In the genomic region with DNA sequence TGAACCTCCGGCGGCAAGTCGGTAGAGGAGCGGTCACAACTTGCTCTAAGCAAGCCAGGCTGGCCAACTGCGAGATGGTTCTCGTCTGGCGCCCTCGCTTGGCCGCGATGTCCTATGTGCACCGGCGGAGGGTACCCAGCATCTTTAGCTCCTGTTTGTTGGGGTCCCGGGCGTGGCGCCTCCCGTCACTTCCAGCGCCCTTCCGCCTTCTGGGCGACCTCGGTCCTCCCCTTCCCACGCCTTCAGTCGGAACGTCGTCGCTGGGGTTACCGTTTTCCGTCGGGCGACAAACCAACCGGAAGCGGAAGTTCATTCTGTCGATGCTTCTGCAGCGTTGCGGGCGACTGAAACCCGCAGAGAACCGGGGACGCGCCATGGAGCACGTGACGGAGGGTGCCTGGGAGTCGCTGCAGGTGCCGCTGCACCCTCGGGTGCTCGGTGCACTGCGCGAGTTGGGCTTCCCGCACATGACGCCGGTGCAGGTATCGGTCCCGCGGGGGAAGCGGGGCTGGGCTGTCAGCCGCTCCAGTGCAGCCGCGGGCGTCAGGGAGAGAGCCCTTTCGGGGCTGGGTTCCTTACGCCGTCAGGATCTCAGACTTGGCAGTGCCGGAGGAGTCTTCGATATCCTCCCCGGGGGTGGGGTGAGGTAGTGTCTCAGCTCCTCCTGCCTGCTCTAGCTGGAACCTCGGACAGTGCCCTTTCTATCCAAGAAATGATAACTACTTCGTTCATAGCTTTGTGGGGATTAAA, we compare ENCODE assay signal across 8 mouse cellular contexts. TPM values are rescaled to one million over a fixed set of nuclear protein-coding genes. Genes with fewer than 3 reads are reported as not detected.
A peak's percentile ranks its signal among the peaks of the same experiment; 100 is the strongest.
DNase-seq lines count a peak whose midpoint lies in the region; ATAC-seq lines count a peak whose summit lies in the region.

A gene (plus strand): TSS at position 307 of the 750 bp plus-strand sequence.

- H3K9ac ChIP-seq in embryonic facial prominence, embryonic 14.5 days (ENCODE audit: low read depth, low read length): peak within 1 kb of the TSS; percentile 75

- DNase-seq in 416B (ENCODE audit: low read depth) (peak; percentile 95), liver (peak; percentile 88)
- peak; percentile 82 for DNase-seq in adrenal gland, postnatal 4 days (ENCODE audit: low spot score in 2 of 2)
- DNase-seq in embryonic facial prominence, embryonic 14.5 days (ENCODE audit: low spot score): peak; percentile 95
- DNase-seq in heart, adult 8-10 months (ENCODE audit: low spot score): peak; percentile 92
- peak; percentile 89 for DNase-seq in kidney, adult 9 months
- peak; percentile 91 to 95 for DNase-seq in spleen, postnatal 4 days (ENCODE audit: low spot score in 2 of 2)

- ATAC-seq in embryonic facial prominence, embryonic 14.5 days (ENCODE audit: low read depth): peak; percentile 91
- ATAC-seq in monocyte, adult 5-6 weeks (replicated peaks; ENCODE audit: insufficient number of reproducible peaks, low FRiP score, low TSS enrichment, poor library complexity, severe bottlenecking): peak; percentile 96

- H3K36me3 ChIP-seq in embryonic facial prominence, embryonic 14.5 days (ENCODE audit: control insufficient read depth, insufficient read depth, low read length): peaks cover 41% of the 10 kb centered on the region

- H3K9me3 ChIP-seq in embryonic facial prominence, embryonic 14.5 days (ENCODE audit: control insufficient read depth, low read length): no peaks in the 10 kb centered on the region

- peak within 1 kb of the TSS; percentile 85 for H3K4me2 ChIP-seq in embryonic facial prominence, embryonic 14.5 days (ENCODE audit: low read depth, low read length)

- 1% methylated on average over 61 of the region's 66 CpGs for WGBS in embryonic facial prominence, embryonic 14.5 days

- H3K27me3 ChIP-seq in embryonic facial prominence, embryonic 14.5 days (replicated peaks; ENCODE audit: control insufficient read depth, insufficient read depth, low read length): no peaks in the 10 kb centered on the region

- H3K4me3 ChIP-seq in embryonic facial prominence, embryonic 14.5 days (ENCODE audit: low read depth, low read length): peak within 1 kb of the TSS; percentile 75

- H3K27ac ChIP-seq in embryonic facial prominence, embryonic 14.5 days (replicated peaks; ENCODE audit: low read depth, low read length): peak within 1 kb of the TSS; percentile 83

- peaks cover 8% of the 10 kb centered on the region; the same call in 1 of the 2 replicates for H3K4me1 ChIP-seq in embryonic facial prominence, embryonic 14.5 days (ENCODE audit: control insufficient read depth, insufficient read depth, low read length)

RNA-seq across cellular contexts. Expression of the gene that starts here (rescaled TPM):
- total RNA-seq in adrenal gland, postnatal 4 days (2021): 10 to 100 TPM; 16.1 to 16.8 TPM
- 8.5 and 10.6 TPM in 2 replicates for polyA plus RNA-seq in embryonic facial prominence, embryonic 14.5 days (2014; fragmentation: Nextera tagmentation; extraction: Ambion mirVana)
- total RNA-seq in heart, adult 8-10 months (2022): 1 to 10 TPM; 4.2 to 6.6 (median 5.5) TPM
- total RNA-seq in monocyte, adult 5-6 weeks (2017): 23.3 to 32.0 TPM (median 28.7 TPM) in 3 replicates

Comparison
In these comparisons a context has a peak if more than half of its experiments do, and no peak if none do; other contexts are left out.
1. Peak in every context shown above with its lines: DNase-seq, ATAC-seq, H3K4me3 ChIP-seq and H3K27ac ChIP-seq.